Mouse (Mus musculus) retina, adult 2 months (tissue): ENCODE results near the gene Perp.

Source experiments
- DNase-seq: peaks from one replicate; pipeline ENCODE4 v3.0.0-alpha.2; 2012; ENCODE audit warnings: low read depth, low spot score

The Perp gene

GRCm38 (mm10) chr10:18863332-18863731 is 18.5 kb downstream of the Perp start:
- no peak for DNase-seq

- DNase-seq, result no peak
Measured at GRCm38 (mm10) chr10:18864753-18865152, 19.9 kb downstream of the Perp start.

- DNase-seq, result no peak
Measured at GRCm38 (mm10) chr10:18870990-18871389, 26.2 kb downstream of the Perp start.

GRCm38 (mm10) chr10:18876211-18876610 is 31.4 kb downstream of the Perp start:
- no peak for DNase-seq

DNA sequence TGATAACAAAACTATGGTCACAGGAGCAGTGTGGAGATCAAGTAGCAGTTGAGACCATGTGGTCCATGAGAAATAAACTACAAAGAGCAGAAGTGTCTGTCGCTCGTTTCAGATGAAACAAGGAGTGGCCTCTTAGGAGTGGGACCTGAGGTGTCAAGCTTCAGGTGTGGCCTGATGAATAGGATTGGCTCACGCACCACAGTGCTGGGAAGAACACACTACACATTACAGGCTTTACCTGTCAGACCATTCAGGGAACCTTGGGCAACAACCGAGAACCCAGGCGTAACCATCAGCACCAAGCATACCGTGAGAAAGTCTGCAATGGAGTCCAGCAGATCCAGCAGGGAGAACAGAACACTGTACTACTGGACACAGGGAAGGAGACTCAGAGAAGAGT is 33.3 kb downstream of the Perp start:
- DNase-seq, result no peak

GRCm38 (mm10) chr10:18879160-18879559 is 34.3 kb downstream of the Perp start:
- DNase-seq, result no peak

- DNase-seq, result no peak
Measured at GRCm38 (mm10) chr10:18879690-18880089, 34.9 kb downstream of the Perp start.

DNA sequence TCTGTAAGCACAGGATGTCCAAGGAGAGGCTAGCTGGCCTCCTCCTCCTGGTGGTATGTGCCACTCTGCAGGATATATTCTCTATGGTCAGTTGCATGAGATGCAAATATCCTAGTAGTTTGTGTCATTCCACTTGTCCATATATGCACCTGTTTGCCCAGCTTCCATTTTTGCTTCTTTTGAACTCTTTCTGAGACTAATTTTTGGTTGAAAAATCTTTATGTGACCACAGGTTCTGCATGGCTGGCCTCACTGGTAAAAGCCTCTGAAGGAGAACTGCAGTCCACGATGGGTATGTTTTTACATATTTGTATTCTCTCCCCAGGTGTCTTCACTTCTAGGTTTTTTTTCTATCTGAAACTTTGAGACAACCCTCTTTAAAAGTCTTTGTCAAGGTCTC is 37.4 kb downstream of the Perp start:
- no peak for DNase-seq

DNA sequence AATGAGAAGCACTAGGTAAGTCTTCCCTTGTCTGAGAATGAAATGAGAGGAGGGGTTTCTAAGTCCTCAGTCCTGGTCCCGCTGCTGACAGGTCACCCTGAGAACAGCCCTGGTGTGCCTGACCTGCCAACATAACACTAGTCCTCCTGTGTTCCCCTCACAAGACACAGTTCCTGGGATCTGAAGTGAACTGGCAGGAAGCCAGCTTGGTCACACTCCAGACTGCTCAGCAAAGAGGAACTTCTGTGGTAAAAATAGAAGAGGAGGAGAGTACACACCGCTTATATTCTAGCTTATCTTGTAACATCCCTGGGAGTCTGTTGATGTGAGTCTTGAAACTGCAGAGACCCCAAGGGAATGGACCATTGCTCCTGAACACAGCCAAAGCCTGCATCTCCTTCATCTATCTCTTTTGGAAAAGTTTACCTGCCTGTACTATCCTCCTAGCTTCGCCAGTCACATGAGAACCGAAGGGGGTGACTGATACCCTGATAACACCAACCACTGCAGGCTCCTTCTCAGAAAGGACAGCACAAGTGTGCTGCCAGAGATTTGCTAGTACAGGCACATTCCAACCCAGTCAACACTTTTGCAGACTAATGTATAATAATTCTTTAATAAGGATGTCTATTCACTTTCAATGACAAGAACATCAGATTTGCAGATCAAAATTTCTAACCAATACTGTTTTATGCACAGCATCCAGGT is 42.3 kb downstream of the Perp start:
- DNase-seq, result no peak

- DNase-seq, result no peak
Measured at GRCm38 (mm10) chr10:18888751-18889150, 43.9 kb downstream of the Perp start.

DNA sequence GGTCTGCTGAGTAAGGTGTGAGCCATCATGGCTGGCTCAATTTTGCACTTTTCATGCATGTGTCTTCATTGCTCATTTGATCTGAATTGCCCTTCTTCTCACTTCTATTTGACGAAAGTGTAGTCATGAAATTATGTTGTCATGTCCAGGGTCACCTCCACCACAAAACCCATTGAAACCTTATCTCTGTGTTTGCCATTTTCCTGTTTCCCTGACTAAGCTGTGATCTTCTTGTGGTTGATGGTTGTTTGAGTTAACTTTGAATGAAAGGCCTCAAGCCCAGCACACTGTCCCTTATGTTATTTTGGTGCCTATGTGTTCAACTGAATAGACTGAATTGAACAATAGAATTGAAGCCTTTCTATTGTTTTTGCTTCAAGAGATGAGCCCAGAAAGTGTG is 44.4 kb downstream of the Perp start:
- DNase-seq, result no peak

DNA sequence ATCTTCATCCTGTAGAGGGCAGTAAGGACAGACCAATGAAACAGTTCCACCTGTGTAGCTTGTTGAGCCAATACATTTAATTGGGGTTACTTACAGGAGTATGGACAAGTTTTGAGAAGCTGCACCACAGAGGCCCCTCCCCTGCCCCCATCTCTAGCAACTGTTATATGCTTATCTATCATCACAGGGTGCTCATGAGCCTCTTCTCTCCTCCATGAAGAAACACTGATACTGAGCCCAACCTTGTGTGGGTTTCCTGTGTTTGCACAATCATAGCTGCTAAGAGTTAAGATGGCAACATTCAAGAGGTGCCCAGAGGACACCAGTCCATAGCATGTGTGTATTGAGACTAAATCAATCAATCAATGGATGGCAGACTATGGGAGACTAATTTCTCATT is 46.3 kb downstream of the Perp start:
- no peak for DNase-seq

- no peak for DNase-seq
Measured at GRCm38 (mm10) chr10:18892102-18892501, 47.3 kb downstream of the Perp start.

DNA sequence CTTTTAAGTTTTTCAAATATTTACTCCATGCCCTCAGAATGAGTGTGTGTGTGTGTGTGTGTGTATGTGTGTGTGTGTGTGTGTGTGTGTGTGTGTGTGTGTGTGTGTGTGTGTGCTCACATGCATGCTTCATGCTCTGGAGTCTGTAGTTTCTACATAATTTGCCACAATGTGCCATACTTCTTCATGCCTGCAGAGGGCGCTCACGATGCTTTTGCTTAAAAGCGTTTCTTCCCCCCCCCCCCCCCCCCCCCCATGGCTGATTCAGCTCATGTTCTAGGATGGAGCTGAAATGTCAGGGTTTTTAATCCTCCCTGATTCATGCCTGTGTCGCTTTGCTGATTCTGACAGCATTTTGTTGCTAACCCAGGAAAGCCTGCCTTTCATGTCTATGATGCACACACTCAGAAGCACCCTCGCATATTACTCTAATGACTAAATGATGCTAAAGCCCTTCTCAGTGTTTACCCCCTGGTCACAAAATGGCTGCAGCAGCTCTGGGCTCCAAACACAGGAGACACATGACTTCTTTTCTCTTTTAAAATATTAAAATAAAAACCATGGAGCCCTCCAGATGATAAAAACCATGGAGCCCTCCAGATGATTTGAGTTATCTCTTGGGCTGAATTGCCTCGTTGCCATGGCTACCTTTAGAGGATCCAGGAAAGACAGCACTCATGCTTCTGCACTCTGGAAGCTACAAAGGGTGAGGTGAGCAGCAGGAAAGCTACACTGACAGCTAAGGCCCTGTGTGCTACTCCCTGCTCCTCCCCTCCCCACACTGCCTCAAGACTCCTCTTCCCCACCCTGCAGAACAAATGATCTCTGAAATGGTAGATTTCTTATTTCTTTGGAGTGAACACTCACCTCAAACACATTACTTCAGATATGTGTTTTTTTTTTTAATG is 49.7 kb downstream of the Perp start:
- DNase-seq, result no peak

- DNase-seq, result peak; percentile 32
Measured at GRCm38 (mm10) chr10:18904108-18904507, 59.3 kb downstream of the Perp start.
